Mouse (Mus musculus) kidney, embryonic 14.5 days (tissue): ENCODE results near the gene Irgm2. TPM values are rescaled to one million over a fixed set of nuclear protein-coding genes. Genes with fewer than 3 reads are reported as not detected.
A peak's percentile ranks its signal among the peaks of the same experiment; 100 is the strongest.
"Not testable (repeated sequence)": the region's sequence is repeated elsewhere in the genome, so short reads cannot be mapped to it uniquely, and the experiment has no call there.

Source experiments
- ATAC-seq: fragments of 200-750 bp; cut with Nextera tagmentation; 2 replicates; pipeline ENCODE4 v1.8.0; 2017; ENCODE audit warnings: moderate number of reproducible peaks, mild to moderate bottlenecking, moderate TSS enrichment, moderate library complexity; ENCODE audit not compliant: low FRiP score, low TSS enrichment
- H3K27ac ChIP-seq: fragments of 300-500 bp; sonication (generic); 2 replicates; pipeline ENCODE4 v1.5.1; 2014; ENCODE audit warnings: low read depth, mild to moderate bottlenecking, low read length, moderate library complexity, mixed read lengths
- H3K27me3 ChIP-seq: fragments of 300-500 bp; sonication (generic); 2 replicates; pipeline ENCODE4 v1.6.1; 2014; ENCODE audit warnings: mild to moderate bottlenecking, low read length; ENCODE audit not compliant: control insufficient read depth, insufficient read depth
- H3K36me3 ChIP-seq: fragments of 300-500 bp; sonication (generic); 2 replicates; pipeline ENCODE4 v1.6.1; 2014; ENCODE audit warnings: low read length, mixed read lengths; ENCODE audit not compliant: control insufficient read depth, insufficient read depth
- H3K4me1 ChIP-seq: fragments of 300-500 bp; sonication (generic); 2 replicates; pipeline ENCODE4 v1.6.1; 2014; ENCODE audit warnings: low read length, mixed read lengths; ENCODE audit not compliant: control insufficient read depth, insufficient read depth
- H3K4me2 ChIP-seq: fragments of 300-500 bp; sonication (generic); replicated peaks from 2 replicates; pipeline ENCODE4 v1.6.1; 2014; ENCODE audit warnings: low read depth, mild to moderate bottlenecking, low read length
- H3K4me3 ChIP-seq: fragments of 300-500 bp; sonication (generic); 2 replicates; pipeline ENCODE4 v1.5.1; 2014; ENCODE audit warnings: mild to moderate bottlenecking, low read length
- H3K9ac ChIP-seq: fragments of 300-500 bp; sonication (generic); 2 replicates; pipeline ENCODE4 v1.6.1; 2014; ENCODE audit warnings: low read depth, mild to moderate bottlenecking, low read length, moderate library complexity
- H3K9me3 ChIP-seq: fragments of 300-500 bp; sonication (generic); 2 replicates; pipeline ENCODE4 v1.6.1; 2016; ENCODE audit warnings: low read length; ENCODE audit not compliant: control insufficient read depth
- whole genome bisulfite sequencing: fragments of 180-500 bp; shearing (Covaris S2); extraction: QIAGEN DNeasy Blood & Tissue Kit; methylation state at CpG from one replicate; pipeline ENCODE4 v1.1.7; 2014; 5-methylcytosine and 5-hydroxymethylcytosine counted together
- polyA plus RNA-seq: library from polyadenylated mRNA; unstranded; fragments of >200 nt; fragmentation: Nextera tagmentation; extraction: Ambion mirVana; gene quantifications from 2 replicates; pipeline ENCODE4 v1.2.1, GENCODE M21; 2014

The Irgm2 gene
- polyA plus RNA-seq, 1 experiment from 2014 or later = 1.9 TPM

GRCm38 (mm10) chr11:58179563-58179962, 19.9 kb upstream of the Irgm2 start:
- no peaks in the 10 kb centered on the region for H3K4me1 ChIP-seq
- WGBS = 19% methylated on average over 3 of the region's 3 CpGs
- H3K36me3 ChIP-seq = peaks cover 44% of the 10 kb centered on the region

GRCm38 (mm10) chr11:58179986-58180385, 19.4 kb upstream of the Irgm2 start:
- WGBS = 91% methylated on average over 6 of the region's 6 CpGs
- not testable (repeated sequence) for H3K27ac ChIP-seq, ATAC-seq, H3K9me3 ChIP-seq, H3K4me3 ChIP-seq, H3K4me1 ChIP-seq, H3K4me2 ChIP-seq, H3K9ac ChIP-seq, H3K27me3 ChIP-seq
- peaks cover 40% of the 10 kb centered on the region for H3K36me3 ChIP-seq

More at GRCm38 (mm10) chr11:58179563-58179962, 19.9 kb upstream of the Irgm2 start:
- peak; percentile 48; the same call in 1 of the 2 replicates for ATAC-seq
- no peak overlapping the region for H3K9ac ChIP-seq
- no peak overlapping the region for H3K4me2 ChIP-seq
- H3K27me3 ChIP-seq = no peaks in the 10 kb centered on the region
- no peaks in the 10 kb centered on the region for H3K9me3 ChIP-seq
- no peak overlapping the region for H3K27ac ChIP-seq
- no peak overlapping the region for H3K4me3 ChIP-seq

GRCm38 (mm10) chr11:58180756-58181155, 18.7 kb upstream of the Irgm2 start:
- ATAC-seq = no peak
- 88% methylated on average over 7 of the region's 7 CpGs for WGBS
- no peak overlapping the region for H3K27ac ChIP-seq
- H3K9ac ChIP-seq = no peak overlapping the region
- no peak overlapping the region for H3K4me2 ChIP-seq
- no peaks in the 10 kb centered on the region for H3K27me3 ChIP-seq
- H3K4me3 ChIP-seq = no peak overlapping the region
- peaks cover 33% of the 10 kb centered on the region for H3K36me3 ChIP-seq
- no peaks in the 10 kb centered on the region for H3K4me1 ChIP-seq
- no peaks in the 10 kb centered on the region for H3K9me3 ChIP-seq

GRCm38 (mm10) chr11:58183579-58183978, 15.8 kb upstream of the Irgm2 start:
- Histone ChIP-seq H3K27me3 (no peaks in the 10 kb centered on the region), H3K4me2 (no peak overlapping the region), H3K27ac (no peak overlapping the region), H3K9ac (no peak overlapping the region), H3K4me1 (no peaks in the 10 kb centered on the region), H3K9me3 (no peaks in the 10 kb centered on the region), H3K36me3 (peaks cover 7% of the 10 kb centered on the region; the same call in 1 of the 2 replicates), H3K4me3 (no peak overlapping the region)
- 89% methylated on average over 3 of the region's 3 CpGs for WGBS
- no peak for ATAC-seq

GRCm38 (mm10) chr11:58189675-58190074, 9.7 kb upstream of the Irgm2 start:
- Histone ChIP-seq H3K9me3 (no peaks in the 10 kb centered on the region), H3K4me1 (peaks cover 6% of the 10 kb centered on the region), H3K4me3 (no peak overlapping the region), H3K36me3 (no peaks in the 10 kb centered on the region), H3K4me2 (no peak overlapping the region), H3K9ac (no peak overlapping the region), H3K27ac (no peak overlapping the region), H3K27me3 (no peaks in the 10 kb centered on the region)
- 93% methylated on average over 6 of the region's 6 CpGs for WGBS
- ATAC-seq = no peak

GRCm38 (mm10) chr11:58193326-58193725, 6.1 kb upstream of the Irgm2 start:
- H3K36me3 ChIP-seq = no peaks in the 10 kb centered on the region
- H3K4me1 ChIP-seq = peaks cover 6% of the 10 kb centered on the region
- H3K27ac ChIP-seq = no peak overlapping the region
- WGBS = 84% methylated on average over 3 of the region's 3 CpGs
- H3K4me3 ChIP-seq = no peak overlapping the region
- ATAC-seq = no peak
- no peak overlapping the region for H3K4me2 ChIP-seq
- H3K27me3 ChIP-seq = no peaks in the 10 kb centered on the region
- H3K9me3 ChIP-seq = no peaks in the 10 kb centered on the region
- H3K9ac ChIP-seq = no peak overlapping the region

- H3K36me3 ChIP-seq = no peaks in the 10 kb centered on the region
- H3K27ac ChIP-seq = no peak overlapping the region
- no peak overlapping the region for H3K4me3 ChIP-seq
- H3K27me3 ChIP-seq = no peaks in the 10 kb centered on the region
- H3K9ac ChIP-seq = no peak overlapping the region
- H3K4me2 ChIP-seq = no peak overlapping the region
- no peak for ATAC-seq
- 48% methylated on average over 4 of the region's 4 CpGs for WGBS
- peaks cover 6% of the 10 kb centered on the region for H3K4me1 ChIP-seq
- H3K9me3 ChIP-seq = no peaks in the 10 kb centered on the region
Measured at GRCm38 (mm10) chr11:58193860-58194520, 5.4 kb upstream of the Irgm2 start.

GRCm38 (mm10) chr11:58198663-58199062, 755 bp upstream of the Irgm2 start:
- WGBS = 93% methylated on average over 4 of the region's 4 CpGs
- peak overlapping the region; percentile 76 for H3K4me2 ChIP-seq

GRCm38 (mm10) chr11:58200226-58200625, 808 bp downstream of the Irgm2 start:
- no peak for ATAC-seq
- Histone ChIP-seq H3K4me1 (no peaks in the 10 kb centered on the region), H3K27me3 (no peaks in the 10 kb centered on the region), H3K9me3 (no peaks in the 10 kb centered on the region), H3K4me2 (no peak overlapping the region), H3K4me3 (no peak overlapping the region), H3K27ac (no peak overlapping the region), H3K36me3 (no peaks in the 10 kb centered on the region), H3K9ac (no peak overlapping the region)
- 91% methylated on average over 4 of the region's 4 CpGs for WGBS

More at GRCm38 (mm10) chr11:58198663-58199062, 755 bp upstream of the Irgm2 start:
- no peaks in the 10 kb centered on the region for H3K27me3 ChIP-seq
- H3K9ac ChIP-seq = no peak overlapping the region
- H3K27ac ChIP-seq = no peak overlapping the region
- H3K9me3 ChIP-seq = no peaks in the 10 kb centered on the region
- H3K4me3 ChIP-seq = peak overlapping the region; percentile 51
- H3K4me1 ChIP-seq = peaks cover 5% of the 10 kb centered on the region
- H3K36me3 ChIP-seq = no peaks in the 10 kb centered on the region
- ATAC-seq = peak; percentile 48; the same call in 1 of the 2 replicates
